8 mouse cellular contexts compared by ENCODE assay signal in the genomic region with DNA sequence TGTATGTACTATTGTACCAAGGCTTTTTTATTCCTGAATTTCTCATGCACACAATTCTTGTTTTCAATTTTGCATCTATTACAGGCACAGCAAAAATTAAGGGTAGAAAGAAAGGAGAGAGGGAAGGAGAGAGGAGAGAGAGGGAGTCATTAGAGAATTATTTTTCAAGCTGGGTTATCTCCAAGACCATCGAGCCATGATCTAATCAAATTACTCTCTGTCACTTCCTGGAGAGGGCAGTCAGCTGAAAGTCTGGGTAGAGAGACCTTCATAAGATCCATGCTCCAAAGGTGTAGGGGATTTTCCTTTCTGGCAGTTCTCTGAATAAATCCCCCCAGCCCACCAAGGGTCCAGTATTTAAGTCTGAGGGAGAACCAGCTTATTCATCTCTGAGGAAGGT.
"Had no signal": no experiment of that assay in that cellular context is flagged by ENCODE, and none has a peak within 500 bp of the region (broad histone marks: within the 10 kb centered on the region; RNA-seq: fewer than 3 reads in every experiment).

No protein-coding gene starts in this region.

- DNase-seq: liver, postnatal 0 days; lung, adult 2 months; lung, postnatal 14 days; lung, postnatal 36 days; right cerebral cortex, postnatal 14 days; thymus, adult 18-20 months; thymus, postnatal 14 days; thymus, postnatal 36 days had no signal
